Mouse (Mus musculus): ENCODE results near the gene Srsf9. TPM values are rescaled to one million over a fixed set of nuclear protein-coding genes. Genes with fewer than 3 reads are reported as not detected.
"Not testable (repeated sequence)": the region's sequence is repeated elsewhere in the genome, so short reads cannot be mapped to it uniquely, and the experiment has no call there.

The Srsf9 gene
- 10 to 100 TPM; 18.5 to 20.6 TPM for total RNA-seq (2021)

- intact Hi-C loops (cut with DNase I) = loop anchor here (1.0 kb wide), 1 partner anchor 14 kb away; the partner anchor contains the start of genes Gatc and Triap1
- peak; percentile 92 for DNase-seq (ENCODE audit: low spot score)
Measured at GRCm38 (mm10) chr5:115326875-115327609, at the start of gene Srsf9. Srsf9 (plus strand) TSS chr5:115327177.

GRCm38 (mm10) chr5:115278053-115278452 lies 48.9 kb upstream of the Srsf9 start:
- intact Hi-C loops (cut with DNase I) = no loop called here

GRCm38 (mm10) chr5:115278785-115279184 lies 48.2 kb upstream of the Srsf9 start:
- DNase-seq (ENCODE audit: low spot score) = no peak
- intact Hi-C loops (cut with DNase I) = no loop called here

More at GRCm38 (mm10) chr5:115278053-115278452, 48.9 kb upstream of the Srsf9 start:
- DNase-seq (ENCODE audit: low spot score) = no peak

GRCm38 (mm10) chr5:115279226-115280049 lies 47.5 kb upstream of the Srsf9 start, which contains the start of gene Coq5:
Coq5 (plus strand) TSS chr5:115279666.
- intact Hi-C loops (cut with DNase I) = loop anchor here (5.0 kb wide), 1 partner anchor 63 kb away; the partner anchor contains the start of genes Gatc and Triap1
- DNase-seq (ENCODE audit: low spot score) = peak; percentile 72

- DNase-seq (ENCODE audit: low spot score) = no peak
- intact Hi-C loops (cut with DNase I) = loop anchor here (5.0 kb wide), 1 partner anchor 62 kb away; the partner anchor contains the start of genes Gatc and Triap1
Measured at GRCm38 (mm10) chr5:115280050-115280687, 46.8 kb upstream of the Srsf9 start.

GRCm38 (mm10) chr5:115284735-115285134 lies 42.2 kb upstream of the Srsf9 start:
- no peak for DNase-seq (ENCODE audit: low spot score)
- intact Hi-C loops (cut with DNase I) = loop anchor here (5.0 kb wide), 1 partner anchor 58 kb away; the partner anchor contains the start of genes Gatc and Triap1

GRCm38 (mm10) chr5:115294173-115294572 lies 32.8 kb upstream of the Srsf9 start:
- intact Hi-C loops (cut with DNase I) = no loop called here
- no peak for DNase-seq (ENCODE audit: low spot score)

- intact Hi-C loops (cut with DNase I) = no loop called here
- DNase-seq (ENCODE audit: low spot score) = no peak
Measured at GRCm38 (mm10) chr5:115296347-115296746, 30.6 kb upstream of the Srsf9 start.

- intact Hi-C loops (cut with DNase I) = loop anchor here (2.0 kb wide), 1 partner anchor 41 kb away; the partner anchor contains the start of genes Gatc and Triap1
- peak; percentile 41 for DNase-seq (ENCODE audit: low spot score)
Measured at GRCm38 (mm10) chr5:115300035-115300744, 26.8 kb upstream of the Srsf9 start.

GRCm38 (mm10) chr5:115300792-115301614 lies 26.0 kb upstream of the Srsf9 start, which contains the start of gene Dynll1:
Dynll1 (minus strand) TSS chr5:115300999.
- intact Hi-C loops (cut with DNase I) = loop anchor here (2.0 kb wide), 1 partner anchor 40 kb away; the partner anchor contains the start of genes Gatc and Triap1
- DNase-seq (ENCODE audit: low spot score) = peak; percentile 97

- intact Hi-C loops (cut with DNase I) = loop anchor here (2.0 kb wide), 2 partner anchors 17 to 39 kb away; partner anchors contain the start of genes Gatc and Triap1
- no peak for DNase-seq (ENCODE audit: low spot score)
Measured at GRCm38 (mm10) chr5:115301615-115302014, 25.4 kb upstream of the Srsf9 start.

GRCm38 (mm10) chr5:115302190-115302589 lies 24.8 kb upstream of the Srsf9 start:
- intact Hi-C loops (cut with DNase I) = loop anchor here (2.0 kb wide), 1 partner anchor 17 kb away; no protein-coding TSS in a partner anchor
- DNase-seq (ENCODE audit: low spot score) = not testable (repeated sequence)

- DNase-seq (ENCODE audit: low spot score) = no peak
- intact Hi-C loops (cut with DNase I) = no loop called here
Measured at GRCm38 (mm10) chr5:115312354-115312753, 14.6 kb upstream of the Srsf9 start.

- DNase-seq (ENCODE audit: low spot score) = no peak
Measured at GRCm38 (mm10) chr5:115312816-115313667, 13.9 kb upstream of the Srsf9 start.

GRCm38 (mm10) chr5:115313668-115313943 lies 13.4 kb upstream of the Srsf9 start:
- intact Hi-C loops (cut with DNase I) = no loop called here
- no peak for DNase-seq (ENCODE audit: low spot score)

More at GRCm38 (mm10) chr5:115312816-115313667, 13.9 kb upstream of the Srsf9 start:
- intact Hi-C loops (cut with DNase I) = no loop called here

- DNase-seq (ENCODE audit: low spot score) = no peak
Measured at GRCm38 (mm10) chr5:115316968-115317644, 9.9 kb upstream of the Srsf9 start.

More at GRCm38 (mm10) chr5:115316968-115317644, 9.9 kb upstream of the Srsf9 start:
- intact Hi-C loops (cut with DNase I) = no loop called here
